Mouse (Mus musculus): ENCODE data around the gene Rab36. TPM values are rescaled to one million over a fixed set of nuclear protein-coding genes. Genes with fewer than 3 reads are reported as not detected.

Rab36 gene
- polyA plus RNA-seq (2011; ENCODE audit: insufficient read depth, insufficient read length, low read depth, missing spikeins) = 1.2 and 1.3 TPM in 2 replicates

DNA sequence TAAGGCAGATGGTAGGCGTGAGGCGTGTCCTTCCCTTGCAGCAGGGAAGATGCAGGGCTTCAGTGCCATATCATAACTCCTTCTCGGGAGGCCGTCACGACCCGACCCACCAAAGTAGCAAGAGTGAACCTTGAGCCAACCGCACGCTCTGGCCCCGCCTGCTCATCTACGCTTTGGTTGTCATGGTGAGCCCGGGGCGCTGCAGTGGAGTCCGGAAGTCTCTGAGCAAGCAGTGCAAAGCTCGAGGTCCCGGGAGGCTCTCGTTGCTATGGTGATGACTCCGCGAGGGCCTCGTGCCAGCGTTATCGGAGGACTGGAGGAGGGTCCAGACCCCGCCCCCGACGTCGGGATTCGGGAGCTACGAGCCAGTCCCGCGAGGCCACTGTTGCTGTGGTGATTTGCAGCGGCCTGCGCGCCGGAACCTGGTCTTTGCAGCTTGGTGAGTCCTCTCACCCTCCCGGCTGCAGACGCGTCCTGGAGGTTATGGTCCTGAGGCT is at the start of gene Rab36:
Gene Rab36 (plus strand): TSS at position 176 of the 497 bp plus-strand sequence.
- no peaks in the 10 kb centered on the region for H3K9me3 ChIP-seq (replicated peaks; ENCODE audit: control insufficient read depth, insufficient read depth, low read length, poor library complexity, severe bottlenecking)
- no peaks in the 10 kb centered on the region for H3K36me3 ChIP-seq (ENCODE audit: control insufficient read depth, insufficient read depth, low read length, poor library complexity, severe bottlenecking)
- H3K4me3 ChIP-seq (ENCODE audit: low read depth, low read length) = peak within 1 kb of the TSS; percentile 22
- H3K9ac ChIP-seq (ENCODE audit: low read depth, poor library complexity, severe bottlenecking) = no peak within 1 kb of the TSS
- no peak within 1 kb of the TSS for H3K27ac ChIP-seq (ENCODE audit: insufficient read depth, low read length)
- no peak for TF ChIP-seq POLR2A (IDR thresholded peaks at IDR 0.05; ENCODE audit: insufficient read depth, low read length)
- TF ChIP-seq EP300 (IDR thresholded peaks at IDR 0.05; ENCODE audit: insufficient read depth, low read depth, low read length) = no peak
- TF ChIP-seq CTCF (IDR thresholded peaks at IDR 0.05; ENCODE audit: low read depth, low read length) = no peak
- H3K27me3 ChIP-seq (ENCODE audit: control insufficient read depth, insufficient read depth, low read length, poor library complexity, severe bottlenecking) = no peaks in the 10 kb centered on the region
- peaks cover 1% of the 10 kb centered on the region for H3K4me1 ChIP-seq (ENCODE audit: control insufficient read depth, insufficient read depth, low read length)

DNA sequence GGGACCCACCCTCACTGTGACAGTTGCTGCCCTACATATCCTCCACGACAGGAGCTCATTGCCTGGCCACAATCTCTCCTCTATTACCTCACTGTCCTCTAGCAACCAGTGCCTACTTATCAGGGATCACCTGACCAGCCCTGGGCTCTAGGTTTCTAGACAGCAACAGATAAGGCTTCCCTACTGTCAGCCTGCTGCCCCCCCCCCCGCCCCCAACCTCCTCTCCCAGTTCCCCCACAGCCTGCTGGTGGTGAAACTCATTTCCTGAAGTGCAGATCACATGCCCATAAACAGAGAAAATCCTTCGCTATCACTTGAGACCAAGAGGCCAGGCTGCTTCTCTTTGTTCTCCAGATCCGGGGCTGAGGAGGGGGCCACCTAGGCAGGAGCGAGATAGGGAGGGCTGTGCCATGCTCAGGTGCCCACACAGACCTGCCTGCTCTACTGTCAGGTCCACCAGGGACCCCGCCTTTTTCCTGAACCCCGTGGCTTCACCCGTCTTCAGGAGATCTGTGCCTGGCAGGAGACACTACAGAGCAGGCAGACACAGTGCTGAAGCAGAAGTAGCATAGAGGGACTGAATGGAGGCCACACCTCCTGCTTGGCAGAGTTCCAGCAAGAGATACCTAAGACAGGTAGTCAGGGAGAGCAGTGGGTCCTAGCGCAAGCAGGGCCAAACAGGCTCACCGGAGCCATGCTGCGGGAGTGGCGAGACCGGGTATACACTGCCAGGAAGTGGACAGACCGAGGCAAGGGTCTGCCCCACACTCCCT is 49.0 kb upstream of the Rab36 start:
- Histone ChIP-seq H3K4me3 (ENCODE audit: low read depth, low read length) (no peak overlapping the region), H3K4me1 (ENCODE audit: control insufficient read depth, insufficient read depth, low read length) (no peaks in the 10 kb centered on the region), H3K9me3 (replicated peaks; ENCODE audit: control insufficient read depth, insufficient read depth, low read length, poor library complexity, severe bottlenecking) (no peaks in the 10 kb centered on the region), H3K27me3 (ENCODE audit: control insufficient read depth, insufficient read depth, low read length, poor library complexity, severe bottlenecking) (no peaks in the 10 kb centered on the region), H3K9ac (ENCODE audit: low read depth, poor library complexity, severe bottlenecking) (no peak overlapping the region), H3K27ac (ENCODE audit: insufficient read depth, low read length) (no peak overlapping the region), H3K36me3 (ENCODE audit: control insufficient read depth, insufficient read depth, low read length, poor library complexity, severe bottlenecking) (no peaks in the 10 kb centered on the region)
- TF ChIP-seq EP300 (IDR thresholded peaks at IDR 0.05; ENCODE audit: insufficient read depth, low read depth, low read length) (no peak), POLR2A (IDR thresholded peaks at IDR 0.05; ENCODE audit: insufficient read depth, low read length) (no peak)

DNA sequence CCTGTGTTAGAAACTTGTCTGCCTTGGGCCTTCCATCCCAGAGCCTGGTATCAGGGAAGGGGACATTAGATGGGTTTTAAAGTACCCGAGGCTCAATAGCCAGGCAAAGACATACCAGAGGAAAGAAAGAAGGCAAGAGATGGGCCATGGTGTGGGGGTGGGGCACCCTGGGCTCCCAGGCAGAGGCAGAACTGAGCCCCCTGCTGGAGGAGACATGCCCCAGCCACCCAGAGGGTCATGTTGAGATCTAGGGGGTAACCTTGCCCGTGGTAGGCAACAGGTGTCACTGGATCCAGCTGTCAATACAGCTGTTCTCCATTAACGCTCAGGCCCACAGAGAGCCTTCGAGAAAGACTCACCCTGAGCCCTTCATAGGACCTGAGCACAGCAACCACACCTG is 47.0 kb upstream of the Rab36 start:
- Histone ChIP-seq H3K27ac (ENCODE audit: insufficient read depth, low read length) (no peak overlapping the region), H3K9ac (ENCODE audit: low read depth, poor library complexity, severe bottlenecking) (no peak overlapping the region), H3K36me3 (ENCODE audit: control insufficient read depth, insufficient read depth, low read length, poor library complexity, severe bottlenecking) (no peaks in the 10 kb centered on the region), H3K4me3 (ENCODE audit: low read depth, low read length) (no peak overlapping the region), H3K27me3 (ENCODE audit: control insufficient read depth, insufficient read depth, low read length, poor library complexity, severe bottlenecking) (no peaks in the 10 kb centered on the region), H3K4me1 (ENCODE audit: control insufficient read depth, insufficient read depth, low read length) (no peaks in the 10 kb centered on the region), H3K9me3 (replicated peaks; ENCODE audit: control insufficient read depth, insufficient read depth, low read length, poor library complexity, severe bottlenecking) (no peaks in the 10 kb centered on the region)
- TF ChIP-seq POLR2A (IDR thresholded peaks at IDR 0.05; ENCODE audit: insufficient read depth, low read length) = no peak
- TF ChIP-seq CTCF (IDR thresholded peaks at IDR 0.05; ENCODE audit: low read depth, low read length) = peak; percentile 25

DNA sequence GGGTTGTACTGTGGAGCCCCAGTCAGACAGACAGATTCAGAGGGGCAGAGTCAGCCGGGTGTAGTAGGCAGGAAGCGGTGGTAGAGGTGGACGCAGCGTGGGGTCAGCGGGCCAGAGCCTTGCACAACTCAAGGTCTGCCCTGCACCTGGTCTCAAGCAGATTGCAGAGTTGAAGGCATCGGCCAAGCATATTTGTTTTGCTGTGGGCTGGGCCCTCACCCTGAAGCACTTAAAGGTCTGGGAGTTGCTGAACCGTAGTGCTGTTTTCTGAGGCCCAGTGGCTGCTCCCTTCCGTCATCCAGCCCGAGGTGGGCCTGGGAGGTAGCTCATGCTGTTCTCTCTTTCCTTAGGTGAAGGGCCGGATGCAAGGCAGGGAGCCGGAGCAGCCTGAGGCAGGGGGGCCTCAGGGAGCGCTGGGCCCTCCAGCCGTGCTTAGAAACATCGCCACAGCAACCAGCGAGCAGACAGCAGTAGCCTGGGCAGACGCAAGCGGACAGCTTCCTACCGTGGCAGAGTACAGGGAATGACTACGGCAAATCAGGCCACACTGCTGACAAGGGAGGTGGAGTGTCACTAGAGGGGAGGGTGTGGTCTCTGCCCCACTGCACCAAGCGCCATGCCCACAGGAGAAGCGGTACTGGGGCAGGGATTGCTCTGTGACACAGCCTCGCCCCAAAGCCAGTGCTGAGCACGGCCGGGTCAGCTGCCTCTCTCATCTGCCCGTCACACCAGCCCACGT is 46.1 kb upstream of the Rab36 start:
- Histone ChIP-seq H3K36me3 (ENCODE audit: control insufficient read depth, insufficient read depth, low read length, poor library complexity, severe bottlenecking) (no peaks in the 10 kb centered on the region), H3K27ac (ENCODE audit: insufficient read depth, low read length) (no peak overlapping the region), H3K4me3 (ENCODE audit: low read depth, low read length) (0 out of 2 replicates have a peak overlapping the region, but pooled peaks have one; percentile 1), H3K4me1 (ENCODE audit: control insufficient read depth, insufficient read depth, low read length) (no peaks in the 10 kb centered on the region), H3K27me3 (ENCODE audit: control insufficient read depth, insufficient read depth, low read length, poor library complexity, severe bottlenecking) (no peaks in the 10 kb centered on the region), H3K9ac (ENCODE audit: low read depth, poor library complexity, severe bottlenecking) (no peak overlapping the region), H3K9me3 (replicated peaks; ENCODE audit: control insufficient read depth, insufficient read depth, low read length, poor library complexity, severe bottlenecking) (no peaks in the 10 kb centered on the region)
- TF ChIP-seq EP300 (IDR thresholded peaks at IDR 0.05; ENCODE audit: insufficient read depth, low read depth, low read length) (no peak), POLR2A (IDR thresholded peaks at IDR 0.05; ENCODE audit: insufficient read depth, low read length) (no peak), CTCF (IDR thresholded peaks at IDR 0.05; ENCODE audit: low read depth, low read length) (no peak)

DNA sequence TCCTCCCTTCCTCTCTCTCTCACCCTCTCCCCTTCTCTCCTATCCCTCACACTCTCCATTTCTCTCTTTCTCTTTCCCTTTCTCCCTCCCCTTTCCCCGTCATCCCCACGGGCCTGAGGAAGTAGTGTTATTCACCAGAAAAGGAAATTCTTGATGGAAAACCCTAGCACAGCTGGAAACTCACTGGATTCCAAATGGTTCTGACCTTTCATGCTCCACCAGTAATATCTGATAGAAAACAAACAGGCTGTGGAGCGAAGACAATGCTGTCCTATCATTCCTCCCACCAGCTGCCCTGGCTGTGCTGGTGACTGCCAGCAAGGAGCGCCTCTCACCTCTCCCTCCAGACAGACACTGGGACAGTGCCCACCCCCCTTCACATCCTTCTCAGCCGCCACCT is 42.0 kb upstream of the Rab36 start:
- Histone ChIP-seq H3K36me3 (ENCODE audit: control insufficient read depth, insufficient read depth, low read length, poor library complexity, severe bottlenecking) (no peaks in the 10 kb centered on the region), H3K4me1 (ENCODE audit: control insufficient read depth, insufficient read depth, low read length) (no peaks in the 10 kb centered on the region), H3K9me3 (replicated peaks; ENCODE audit: control insufficient read depth, insufficient read depth, low read length, poor library complexity, severe bottlenecking) (no peaks in the 10 kb centered on the region), H3K4me3 (ENCODE audit: low read depth, low read length) (no peak overlapping the region), H3K27me3 (ENCODE audit: control insufficient read depth, insufficient read depth, low read length, poor library complexity, severe bottlenecking) (no peaks in the 10 kb centered on the region), H3K27ac (ENCODE audit: insufficient read depth, low read length) (no peak overlapping the region), H3K9ac (ENCODE audit: low read depth, poor library complexity, severe bottlenecking) (no peak overlapping the region)
- TF ChIP-seq EP300 (IDR thresholded peaks at IDR 0.05; ENCODE audit: insufficient read depth, low read depth, low read length) (no peak), CTCF (IDR thresholded peaks at IDR 0.05; ENCODE audit: low read depth, low read length) (no peak), POLR2A (IDR thresholded peaks at IDR 0.05; ENCODE audit: insufficient read depth, low read length) (no peak)

DNA sequence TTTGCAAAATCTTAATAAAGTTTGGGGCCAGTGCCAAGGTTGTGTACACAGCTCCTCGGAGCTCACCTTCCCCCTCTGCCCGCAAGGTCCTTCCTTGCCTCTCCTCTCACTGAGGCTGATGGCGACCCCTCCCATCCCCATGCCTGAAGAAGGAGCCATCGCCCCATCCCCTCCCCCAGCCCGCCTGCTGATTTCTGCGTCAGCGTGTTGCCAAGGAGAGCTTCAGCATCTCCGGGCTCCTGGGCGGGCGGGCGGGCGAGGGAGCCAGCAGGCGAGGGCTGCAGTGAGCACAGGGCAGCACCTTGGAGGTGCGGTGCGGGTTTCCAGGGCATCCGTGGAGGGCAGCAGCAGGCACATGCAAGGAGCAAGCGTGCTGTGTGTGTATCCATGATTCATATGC is 41.5 kb upstream of the Rab36 start:
- Histone ChIP-seq H3K4me1 (ENCODE audit: control insufficient read depth, insufficient read depth, low read length) (no peaks in the 10 kb centered on the region), H3K9me3 (replicated peaks; ENCODE audit: control insufficient read depth, insufficient read depth, low read length, poor library complexity, severe bottlenecking) (no peaks in the 10 kb centered on the region), H3K27ac (ENCODE audit: insufficient read depth, low read length) (no peak overlapping the region), H3K9ac (ENCODE audit: low read depth, poor library complexity, severe bottlenecking) (no peak overlapping the region), H3K27me3 (ENCODE audit: control insufficient read depth, insufficient read depth, low read length, poor library complexity, severe bottlenecking) (no peaks in the 10 kb centered on the region), H3K36me3 (ENCODE audit: control insufficient read depth, insufficient read depth, low read length, poor library complexity, severe bottlenecking) (no peaks in the 10 kb centered on the region), H3K4me3 (ENCODE audit: low read depth, low read length) (no peak overlapping the region)
- TF ChIP-seq CTCF (IDR thresholded peaks at IDR 0.05; ENCODE audit: low read depth, low read length) (no peak), POLR2A (IDR thresholded peaks at IDR 0.05; ENCODE audit: insufficient read depth, low read length) (no peak), EP300 (IDR thresholded peaks at IDR 0.05; ENCODE audit: insufficient read depth, low read depth, low read length) (no peak)

All from ES-Bruce4 (cell line).